Mouse (Mus musculus) ES-Bruce4 (cell line): ENCODE results near the gene Sema5a. TPM values are rescaled to one million over a fixed set of nuclear protein-coding genes. Genes with fewer than 3 reads are reported as not detected.

Experiments used
- H3K27ac ChIP-seq: 2 replicates; pipeline ENCODE4 v1.5.1; 2012; ENCODE audit warnings: low read length, inconsistent platforms; ENCODE audit not compliant: insufficient read depth
- H3K27me3 ChIP-seq: 2 replicates; pipeline ENCODE4 v1.6.1; 2012; ENCODE audit warnings: mild to moderate bottlenecking, low read length, inconsistent platforms; ENCODE audit not compliant: control insufficient read depth, poor library complexity, insufficient read depth, severe bottlenecking
- H3K36me3 ChIP-seq: 2 replicates; pipeline ENCODE4 v1.6.1; 2012; ENCODE audit warnings: inconsistent platforms, mild to moderate bottlenecking, low read length, moderate library complexity; ENCODE audit not compliant: control insufficient read depth, poor library complexity, insufficient read depth, severe bottlenecking
- H3K4me1 ChIP-seq: one replicate; pipeline ENCODE4 v1.8.1; 2011; ENCODE audit warnings: low read length; ENCODE audit not compliant: control insufficient read depth, insufficient read depth
- H3K4me3 ChIP-seq: 2 replicates; pipeline ENCODE4 v1.5.1; 2011; ENCODE audit warnings: low read depth, mild to moderate bottlenecking, low read length
- H3K9ac ChIP-seq: 2 replicates; pipeline ENCODE4 v1.6.1; 2012; ENCODE audit warnings: low read depth, mild to moderate bottlenecking, inconsistent platforms; ENCODE audit not compliant: poor library complexity, severe bottlenecking
- H3K9me3 ChIP-seq: replicated peaks from 2 replicates; pipeline ENCODE4 v1.6.1; 2012; ENCODE audit warnings: mild to moderate bottlenecking, low read length, inconsistent platforms; ENCODE audit not compliant: control insufficient read depth, poor library complexity, insufficient read depth, severe bottlenecking
- CTCF ChIP-seq: IDR thresholded peaks from one replicate; pipeline ENCODE4 v1.8.1; 2011; ENCODE audit warnings: low read depth, low read length
- EP300 ChIP-seq: IDR thresholded peaks from 2 replicates; pipeline ENCODE4 v1.6.1; 2011; ENCODE audit warnings: low read depth, low read length; ENCODE audit not compliant: insufficient read depth
- POLR2A ChIP-seq: IDR thresholded peaks from one replicate; pipeline ENCODE4 v1.8.1; 2011; ENCODE audit warnings: low read length; ENCODE audit not compliant: insufficient read depth
- polyA plus RNA-seq: library from polyadenylated mRNA; stranded (reverse); fragments of >200 nt; gene quantifications from 2 replicates; pipeline ENCODE4 v1.2.4, GENCODE M21; 2011; ENCODE audit warnings: low read depth; ENCODE audit not compliant: missing spikeins, insufficient read depth, insufficient read length

Sema5a gene
- polyA plus RNA-seq, 1 experiment, result 2.8 TPM

GRCm38 (mm10) chr15:32542746-32543145, 298.1 kb downstream of the Sema5a start:
- no peak overlapping the region for H3K27ac ChIP-seq
- H3K4me1 ChIP-seq, result no peaks in the 10 kb centered on the region
- no peak overlapping the region for H3K4me3 ChIP-seq
- no peaks in the 10 kb centered on the region for H3K36me3 ChIP-seq
- H3K9me3 ChIP-seq, result no peaks in the 10 kb centered on the region
- H3K27me3 ChIP-seq, result no peaks in the 10 kb centered on the region
- TF ChIP-seq EP300, result no peak
- TF ChIP-seq CTCF, result no peak
- TF ChIP-seq POLR2A, result no peak
- H3K9ac ChIP-seq, result no peak overlapping the region

GRCm38 (mm10) chr15:32543181-32543580, 298.6 kb downstream of the Sema5a start:
- no peaks in the 10 kb centered on the region for H3K27me3 ChIP-seq
- no peaks in the 10 kb centered on the region for H3K36me3 ChIP-seq
- H3K9ac ChIP-seq, result no peak overlapping the region
- H3K4me3 ChIP-seq, result no peak overlapping the region
- H3K4me1 ChIP-seq, result no peaks in the 10 kb centered on the region
- TF ChIP-seq CTCF, result no peak
- no peak for TF ChIP-seq EP300
- TF ChIP-seq POLR2A, result no peak
- no peaks in the 10 kb centered on the region for H3K9me3 ChIP-seq
- H3K27ac ChIP-seq, result no peak overlapping the region

GRCm38 (mm10) chr15:32545455-32545854, 300.8 kb downstream of the Sema5a start:
- TF ChIP-seq CTCF, result no peak
- no peak for TF ChIP-seq EP300
- no peak for TF ChIP-seq POLR2A
- Histone ChIP-seq H3K9ac (no peak overlapping the region), H3K36me3 (no peaks in the 10 kb centered on the region), H3K4me3 (no peak overlapping the region), H3K27me3 (no peaks in the 10 kb centered on the region), H3K9me3 (no peaks in the 10 kb centered on the region), H3K4me1 (no peaks in the 10 kb centered on the region), H3K27ac (no peak overlapping the region)

GRCm38 (mm10) chr15:32546746-32547145, 302.1 kb downstream of the Sema5a start:
- Histone ChIP-seq H3K36me3 (no peaks in the 10 kb centered on the region), H3K4me3 (no peak overlapping the region), H3K27ac (no peak overlapping the region), H3K9ac (no peak overlapping the region), H3K27me3 (no peaks in the 10 kb centered on the region), H3K9me3 (no peaks in the 10 kb centered on the region), H3K4me1 (no peaks in the 10 kb centered on the region)
- TF ChIP-seq POLR2A, result no peak
- no peak for TF ChIP-seq CTCF
- no peak for TF ChIP-seq EP300

- Histone ChIP-seq H3K9ac (no peak overlapping the region), H3K9me3 (no peaks in the 10 kb centered on the region), H3K4me1 (no peaks in the 10 kb centered on the region), H3K4me3 (no peak overlapping the region), H3K27ac (no peak overlapping the region), H3K36me3 (no peaks in the 10 kb centered on the region), H3K27me3 (no peaks in the 10 kb centered on the region)
- no peak for TF ChIP-seq POLR2A
Measured at GRCm38 (mm10) chr15:32558925-32559324, 314.3 kb downstream of the Sema5a start.

- no peaks in the 10 kb centered on the region for H3K9me3 ChIP-seq
- no peaks in the 10 kb centered on the region for H3K4me1 ChIP-seq
Measured at GRCm38 (mm10) chr15:32562600-32562999, 318.0 kb downstream of the Sema5a start.

More at GRCm38 (mm10) chr15:32562600-32562999, 318.0 kb downstream of the Sema5a start:
- Histone ChIP-seq H3K27ac (no peak overlapping the region), H3K36me3 (no peaks in the 10 kb centered on the region), H3K4me3 (no peak overlapping the region), H3K27me3 (no peaks in the 10 kb centered on the region), H3K9ac (no peak overlapping the region)
- TF ChIP-seq EP300, result no peak
- no peak for TF ChIP-seq CTCF
- no peak for TF ChIP-seq POLR2A
